Mouse (Mus musculus) liver, postnatal 0 days (tissue): ENCODE data around the gene Macrod1.

Source experiments
- CTCF ChIP-seq: sonication (generic); IDR thresholded peaks from 2 replicates; pipeline ENCODE4 v1.5.1; 2016; ENCODE audit warnings: antibody characterized with exemption, low read depth
- EP300 ChIP-seq: IDR thresholded peaks from 2 replicates; pipeline ENCODE4 v1.6.1; 2016; ENCODE audit warnings: antibody characterized with exemption, low read depth, mild to moderate bottlenecking

DNA sequence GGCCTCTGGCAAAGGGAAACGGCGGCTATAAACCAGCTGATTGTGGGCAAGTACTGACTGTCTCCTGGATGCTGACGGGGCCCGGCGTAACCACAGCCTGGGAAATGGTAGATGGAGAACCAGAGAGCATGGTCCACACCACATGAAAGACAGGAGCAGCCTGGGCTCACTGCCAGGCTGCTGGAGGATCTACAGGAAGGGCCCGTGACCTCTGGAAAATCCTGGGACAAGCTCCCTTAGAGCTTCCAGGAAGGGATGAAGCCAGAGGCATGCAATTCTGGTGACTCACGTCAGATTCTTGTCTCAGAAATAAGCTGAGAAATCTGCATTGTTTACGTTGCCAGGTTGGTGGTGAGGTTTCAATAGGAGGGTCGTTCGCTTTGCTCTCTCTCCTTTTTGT, 1.8 kb upstream of the Macrod1 start:
- TF ChIP-seq CTCF (no peak), EP300 (no peak)
